Comparison of ENCODE assay signal across 20 mouse cellular contexts in genomic region chr2:158659346-158659745, GRCm38 (mm10). TPM values are rescaled to one million over a fixed set of nuclear protein-coding genes. Genes with fewer than 3 reads are reported as not detected.
DNase-seq lines count a peak whose midpoint lies in the region; ATAC-seq lines count a peak whose summit lies in the region.
"Had no signal": no experiment of that assay in that cellular context is flagged by ENCODE, and none has a peak within 500 bp of the region (broad histone marks: within the 10 kb centered on the region; RNA-seq: fewer than 3 reads in every experiment).

No protein-coding gene starts in this region.

- no peak overlapping the region for H3K4me3 ChIP-seq in embryonic facial prominence, embryonic 13.5 days
- no peak overlapping the region for H3K4me3 ChIP-seq in embryonic facial prominence, embryonic 10.5 days
- H3K4me3 ChIP-seq in kidney, embryonic 14.5 days (ENCODE audit: low read length), result no peak overlapping the region
- H3K4me3 ChIP-seq: forebrain, embryonic 15.5 days; hindbrain, embryonic 12.5 days had no signal

- no peaks in the 10 kb centered on the region for H3K27me3 ChIP-seq in embryonic facial prominence, embryonic 13.5 days
- H3K27me3 ChIP-seq in embryonic facial prominence, embryonic 10.5 days (replicated peaks; ENCODE audit: low read depth, poor library complexity, severe bottlenecking), result 0 out of 2 replicates have a peak, but pooled peaks cover 2% of the 10 kb centered on the region
- H3K27me3 ChIP-seq in kidney, embryonic 14.5 days (ENCODE audit: control insufficient read depth, insufficient read depth, low read length), result no peaks in the 10 kb centered on the region
- H3K27me3 ChIP-seq: forebrain, embryonic 15.5 days; hindbrain, embryonic 12.5 days had no signal

- H3K36me3 ChIP-seq in embryonic facial prominence, embryonic 13.5 days, result no peaks in the 10 kb centered on the region
- H3K36me3 ChIP-seq in embryonic facial prominence, embryonic 10.5 days (replicated peaks), result no peaks in the 10 kb centered on the region
- no peaks in the 10 kb centered on the region for H3K36me3 ChIP-seq in kidney, embryonic 14.5 days (ENCODE audit: control insufficient read depth, insufficient read depth, low read length)
- H3K36me3 ChIP-seq: forebrain, embryonic 15.5 days; hindbrain, embryonic 12.5 days had no signal

- H3K4me1 ChIP-seq in embryonic facial prominence, embryonic 13.5 days, result peaks cover 7% of the 10 kb centered on the region
- H3K4me1 ChIP-seq in embryonic facial prominence, embryonic 10.5 days, result peaks cover 10% of the 10 kb centered on the region
- no peaks in the 10 kb centered on the region; the same call in 1 of the 2 replicates for H3K4me1 ChIP-seq in kidney, embryonic 14.5 days (ENCODE audit: control insufficient read depth, insufficient read depth, low read length)
- H3K4me1 ChIP-seq: forebrain, embryonic 15.5 days; hindbrain, embryonic 12.5 days had no signal

- no peak overlapping the region for H3K9ac ChIP-seq in embryonic facial prominence, embryonic 13.5 days
- no peak overlapping the region for H3K9ac ChIP-seq in kidney, embryonic 14.5 days (ENCODE audit: low read depth, low read length)
- H3K9ac ChIP-seq: forebrain, embryonic 15.5 days; hindbrain, embryonic 12.5 days; liver, embryonic 14.5 days had no signal

- no peak for DNase-seq in embryonic facial prominence, embryonic 10.5 days (ENCODE audit: low spot score)
- no peak for DNase-seq in kidney, postnatal 14 days
- peak; percentile 43 for DNase-seq in ovary, adult 18-20 months (ENCODE audit: low spot score)
- DNase-seq in ovary, postnatal 14 days (ENCODE audit: low spot score), result no peak
- DNase-seq in right cerebral cortex, adult 2 months (ENCODE audit: low spot score in 2 of 2), result no peak
- DNase-seq in layer of hippocampus, adult 8-10 months (ENCODE audit: low spot score in 2 of 2), result no peak
- DNase-seq: B cell, adult 2 months; cerebellum, adult 9-10 months; layer of hippocampus, postnatal 36 days; right cerebral cortex, postnatal 4 days; thymus, adult 2 months had no signal

- no peak for ATAC-seq in embryonic facial prominence, embryonic 13.5 days (ENCODE audit: insufficient number of reproducible peaks, insufficient read depth, low FRiP score, low TSS enrichment, low read depth)
- no peak for ATAC-seq in kidney, embryonic 14.5 days (ENCODE audit: low FRiP score, low TSS enrichment)
- ATAC-seq: forebrain, embryonic 15.5 days; midbrain, embryonic 16.5 days; Patski had no signal

- no peaks in the 10 kb centered on the region for H3K9me3 ChIP-seq in embryonic facial prominence, embryonic 13.5 days
- no peaks in the 10 kb centered on the region for H3K9me3 ChIP-seq in embryonic facial prominence, embryonic 10.5 days
- H3K9me3 ChIP-seq in kidney, embryonic 14.5 days (ENCODE audit: control insufficient read depth, low read length), result no peaks in the 10 kb centered on the region
- H3K9me3 ChIP-seq: forebrain, embryonic 15.5 days; hindbrain, embryonic 12.5 days had no signal

- peak overlapping the region; percentile 48; the same call in 1 of the 2 replicates for H3K27ac ChIP-seq in embryonic facial prominence, embryonic 13.5 days
- H3K27ac ChIP-seq in embryonic facial prominence, embryonic 10.5 days (replicated peaks), result no peak overlapping the region
- peak overlapping the region; percentile 71; the same call in 1 of the 2 replicates for H3K27ac ChIP-seq in kidney, embryonic 14.5 days (ENCODE audit: low read depth, low read length)
- H3K27ac ChIP-seq: hindbrain, embryonic 12.5 days; liver, embryonic 14.5 days had no signal

- no peak overlapping the region for H3K4me2 ChIP-seq in embryonic facial prominence, embryonic 13.5 days
- no peak overlapping the region for H3K4me2 ChIP-seq in kidney, embryonic 14.5 days (replicated peaks; ENCODE audit: low read depth, low read length)
- H3K4me2 ChIP-seq: forebrain, embryonic 15.5 days; hindbrain, embryonic 12.5 days had no signal

- WGBS in embryonic facial prominence, embryonic 13.5 days, result 70% methylated on average over 3 of the region's 3 CpGs
- 82% methylated on average over 3 of the region's 3 CpGs for WGBS in embryonic facial prominence, embryonic 10.5 days
- 74% methylated on average over 3 of the region's 3 CpGs for WGBS in kidney, embryonic 14.5 days

RNA-seq across cellular contexts. Expression of gene Ppp1r16b, which starts 5.9 kb away (rescaled TPM):
- 3.2 and 3.6 TPM in 2 replicates for polyA plus RNA-seq in embryonic facial prominence, embryonic 13.5 days (2015; fragmentation: Nextera tagmentation; extraction: Ambion mirVana)
- polyA plus RNA-seq in embryonic facial prominence, embryonic 10.5 days (2016; fragmentation: Nextera tagmentation; extraction: Ambion mirVana), result 3.3 TPM in 2 replicates
- 16.6 and 17.3 TPM in 2 replicates for polyA plus RNA-seq in kidney, embryonic 14.5 days (2014; fragmentation: Nextera tagmentation; extraction: Ambion mirVana)
- total RNA-seq in layer of hippocampus, adult 8-10 months (2022), result 100 to 1,000 TPM; 118 to 142 (median 128) TPM

RNA-seq across cellular contexts. Expression of gene Actr5, which starts 34.7 kb away (rescaled TPM):
- 13.1 and 13.5 TPM in 2 replicates for polyA plus RNA-seq in embryonic facial prominence, embryonic 13.5 days (2015; fragmentation: Nextera tagmentation; extraction: Ambion mirVana)
- polyA plus RNA-seq in embryonic facial prominence, embryonic 10.5 days (2016; fragmentation: Nextera tagmentation; extraction: Ambion mirVana), result 14.4 and 16.7 TPM in 2 replicates
- 13.2 and 15.6 TPM in 2 replicates for polyA plus RNA-seq in kidney, embryonic 14.5 days (2014; fragmentation: Nextera tagmentation; extraction: Ambion mirVana)
- 10 to 100 TPM; 14.3 to 15.1 (median 14.7) TPM for total RNA-seq in layer of hippocampus, adult 8-10 months (2022)

RNA-seq across cellular contexts. Expression of gene Slc32a1, which starts 48.8 kb away (rescaled TPM):
- not detected in 2 replicates for polyA plus RNA-seq in embryonic facial prominence, embryonic 13.5 days (2015; fragmentation: Nextera tagmentation; extraction: Ambion mirVana)
- 0.05 and 0.15 TPM in 2 replicates for polyA plus RNA-seq in embryonic facial prominence, embryonic 10.5 days (2016; fragmentation: Nextera tagmentation; extraction: Ambion mirVana)
- 0.09 and 0.16 TPM in 2 replicates for polyA plus RNA-seq in kidney, embryonic 14.5 days (2014; fragmentation: Nextera tagmentation; extraction: Ambion mirVana)
- 10 to 100 TPM; 62.7 to 69.9 (median 64.8) TPM for total RNA-seq in layer of hippocampus, adult 8-10 months (2022)
- total RNA-seq: gastrocnemius, adult 18-20 months; megakaryocyte, adult 5-6 weeks had no signal
- polyA plus RNA-seq: Patski had no signal
